Mouse (Mus musculus) heart, embryonic 10.5 days (tissue): ENCODE measurements at regions not wholly inside any gene's neighbourhood (a gene's known extent, or its start where the extent isn't known, plus 50 kb on each side); places are given as distances from the start of the nearest gene placed in this dataset.
A peak's percentile ranks its signal among the peaks of the same experiment; 100 is the strongest.

Experiments
- DNase-seq: peaks from one replicate; pipeline ENCODE4 v3.0.0-alpha.2; 2017; ENCODE audit warnings: low spot score
- H3K27ac ChIP-seq: fragments of 300-500 bp; sonication (generic); 2 replicates; pipeline ENCODE4 v1.5.1; 2016; ENCODE audit warnings: mild to moderate bottlenecking
- H3K27me3 ChIP-seq: fragments of 300-500 bp; sonication (generic); 2 replicates; pipeline ENCODE4 v1.6.1; 2016; ENCODE audit warnings: mild to moderate bottlenecking; ENCODE audit not compliant: poor library complexity, insufficient read depth, severe bottlenecking
- H3K36me3 ChIP-seq: fragments of 300-500 bp; sonication (generic); 2 replicates; pipeline ENCODE4 v1.6.1; 2016; ENCODE audit warnings: mild to moderate bottlenecking, moderate library complexity
- H3K4me1 ChIP-seq: fragments of 300-500 bp; sonication (generic); 2 replicates; pipeline ENCODE4 v1.6.1; 2016; ENCODE audit warnings: mild to moderate bottlenecking
- H3K4me3 ChIP-seq: fragments of 300-500 bp; sonication (generic); 2 replicates; pipeline ENCODE4 v1.5.1; 2016; ENCODE audit warnings: mild to moderate bottlenecking, moderate library complexity
- H3K9me3 ChIP-seq: fragments of 300-500 bp; sonication (generic); 2 replicates; pipeline ENCODE4 v1.6.1; 2016; ENCODE audit warnings: mild to moderate bottlenecking, moderate library complexity
- WGBS: fragments of 180-500 bp; shearing (Covaris S2); methylation state at CpG from one replicate; pipeline ENCODE4 v1.1.7; 2016; 5-methylcytosine and 5-hydroxymethylcytosine counted together

- 46% methylated on average over 2 of the region's 2 CpGs for WGBS
- Histone ChIP-seq H3K36me3 (no peaks in the 10 kb centered on the region), H3K4me3 (no peak overlapping the region), H3K27ac (no peak overlapping the region), H3K4me1 (no peaks in the 10 kb centered on the region), H3K27me3 (no peaks in the 10 kb centered on the region), H3K9me3 (no peaks in the 10 kb centered on the region)
- no peak for DNase-seq
Measured at GRCm38 (mm10) chr14:85965139-85965538, 1175.9 kb downstream of the Diaph3 start.

- DNase-seq: no peak
- Histone ChIP-seq H3K9me3 (no peaks in the 10 kb centered on the region), H3K36me3 (no peaks in the 10 kb centered on the region), H3K27ac (no peak overlapping the region), H3K27me3 (no peaks in the 10 kb centered on the region), H3K4me3 (no peak overlapping the region), H3K4me1 (0 out of 2 replicates have a peak, but pooled peaks cover 4% of the 10 kb centered on the region)
- 85% methylated on average over 3 of the region's 3 CpGs for WGBS
Measured at GRCm38 (mm10) chr14:85945707-85946313, 1195.2 kb downstream of the Diaph3 start.

DNA sequence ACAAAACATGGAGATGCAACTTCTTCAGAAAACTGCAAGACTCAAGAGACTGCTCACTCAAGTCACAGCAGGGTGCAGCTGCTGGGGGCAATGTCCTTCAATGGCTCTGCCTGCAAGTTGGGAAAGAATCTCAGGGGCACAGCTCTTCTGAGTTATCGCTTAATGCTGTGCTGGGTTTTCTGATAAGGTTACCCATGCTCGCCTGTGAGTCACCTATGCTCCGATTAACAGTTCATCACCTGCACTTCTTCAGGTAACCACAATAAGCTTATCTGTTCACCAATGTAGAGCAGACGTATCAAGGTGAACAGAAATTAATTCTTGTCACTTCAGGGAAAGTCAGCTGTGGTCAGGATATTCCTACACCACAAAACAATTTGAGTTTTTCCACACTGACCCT is 1198.2 kb downstream of the Diaph3 start:
- no peak overlapping the region for H3K27ac ChIP-seq

GRCm38 (mm10) chr14:85940585-85940984 is 1200.5 kb downstream of the Diaph3 start:
- Histone ChIP-seq H3K36me3 (no peaks in the 10 kb centered on the region), H3K9me3 (no peaks in the 10 kb centered on the region), H3K27me3 (no peaks in the 10 kb centered on the region), H3K27ac (no peak overlapping the region), H3K4me1 (0 out of 2 replicates have a peak, but pooled peaks cover 4% of the 10 kb centered on the region), H3K4me3 (no peak overlapping the region)
- no peak for DNase-seq
- WGBS: 78% methylated on average over 1 of the region's 1 CpGs

More for the DNA sequence above, 1198.2 kb downstream of the Diaph3 start:
- no peaks in the 10 kb centered on the region for H3K9me3 ChIP-seq
- 0 out of 2 replicates have a peak, but pooled peaks cover 4% of the 10 kb centered on the region for H3K4me1 ChIP-seq
- WGBS: 44% methylated on average over 4 of the region's 4 CpGs
- H3K36me3 ChIP-seq: no peaks in the 10 kb centered on the region
- H3K27me3 ChIP-seq: no peaks in the 10 kb centered on the region
- no peak for DNase-seq
- H3K4me3 ChIP-seq: no peak overlapping the region

GRCm38 (mm10) chr14:85935091-85935490 is 1205.9 kb downstream of the Diaph3 start:
- Histone ChIP-seq H3K36me3 (no peaks in the 10 kb centered on the region), H3K9me3 (no peaks in the 10 kb centered on the region), H3K4me3 (no peak overlapping the region), H3K27me3 (no peaks in the 10 kb centered on the region), H3K27ac (no peak overlapping the region), H3K4me1 (peaks cover 15% of the 10 kb centered on the region)
- no peak for DNase-seq
- 76% methylated on average over 2 of the region's 2 CpGs for WGBS

DNA sequence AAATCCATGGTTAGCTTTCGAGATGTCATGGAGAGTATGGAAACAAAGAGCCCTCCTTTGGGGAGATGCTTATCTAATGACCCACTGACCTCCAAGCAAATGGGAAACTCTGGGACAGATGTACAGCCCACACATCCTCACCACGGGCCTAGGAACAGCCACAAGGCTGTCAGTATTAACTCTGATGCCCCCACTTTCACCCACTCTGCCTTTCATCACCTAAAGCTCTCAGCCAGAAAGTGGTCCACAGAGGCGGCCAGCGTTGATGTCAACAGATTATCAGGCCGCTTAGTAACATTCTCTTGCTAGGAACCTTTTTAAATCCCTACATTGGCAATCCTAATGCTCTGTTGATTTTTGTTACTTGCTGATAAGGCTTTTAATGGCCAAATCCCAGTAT is 1210.6 kb downstream of the Diaph3 start:
- H3K4me3 ChIP-seq: no peak overlapping the region
- H3K4me1 ChIP-seq: peaks cover 15% of the 10 kb centered on the region
- H3K36me3 ChIP-seq: no peaks in the 10 kb centered on the region
- no peak overlapping the region for H3K27ac ChIP-seq
- peak; percentile 78 for DNase-seq
- 15% methylated on average over 5 of the region's 5 CpGs for WGBS
- no peaks in the 10 kb centered on the region for H3K27me3 ChIP-seq
- H3K9me3 ChIP-seq: no peaks in the 10 kb centered on the region

- Histone ChIP-seq H3K9me3 (no peaks in the 10 kb centered on the region), H3K36me3 (no peaks in the 10 kb centered on the region), H3K4me1 (no peaks in the 10 kb centered on the region), H3K27me3 (no peaks in the 10 kb centered on the region), H3K27ac (no peak overlapping the region), H3K4me3 (no peak overlapping the region)
- 90% methylated on average over 4 of the region's 4 CpGs for WGBS
- no peak for DNase-seq
Measured at GRCm38 (mm10) chr14:85918894-85919293, 1222.1 kb downstream of the Diaph3 start.

- Histone ChIP-seq H3K4me1 (no peaks in the 10 kb centered on the region), H3K9me3 (no peaks in the 10 kb centered on the region), H3K27me3 (no peaks in the 10 kb centered on the region), H3K4me3 (no peak overlapping the region), H3K27ac (no peak overlapping the region), H3K36me3 (no peaks in the 10 kb centered on the region)
- no peak for DNase-seq
- 92% methylated on average over 2 of the region's 2 CpGs for WGBS
Measured at GRCm38 (mm10) chr14:85915761-85916160, 1225.3 kb downstream of the Diaph3 start.

DNA sequence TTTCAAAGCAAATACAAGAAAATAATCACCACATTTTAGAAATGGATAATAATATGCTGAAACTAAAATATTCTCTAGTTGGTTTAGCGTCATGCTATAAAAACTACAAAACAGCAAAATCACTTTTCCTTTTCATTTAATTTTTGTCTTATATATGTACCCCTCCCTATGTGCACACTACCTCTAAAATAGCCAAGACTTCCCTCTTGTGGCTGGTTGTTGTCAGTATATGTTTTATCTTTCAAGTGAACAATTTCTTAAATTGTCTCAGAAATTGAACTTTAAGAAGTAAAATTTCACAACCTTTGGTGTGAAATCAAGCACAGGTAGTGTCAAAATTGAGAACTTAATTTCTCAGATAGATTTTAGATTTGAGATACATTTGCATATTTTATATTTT is 1243.1 kb downstream of the Diaph3 start:
- no peak overlapping the region for H3K27ac ChIP-seq
- no peak for DNase-seq
- no peaks in the 10 kb centered on the region for H3K27me3 ChIP-seq
- no peak overlapping the region for H3K4me3 ChIP-seq
- no peaks in the 10 kb centered on the region for H3K4me1 ChIP-seq
- H3K9me3 ChIP-seq: no peaks in the 10 kb centered on the region
- H3K36me3 ChIP-seq: no peaks in the 10 kb centered on the region
- 77% methylated on average over 1 of the region's 1 CpGs for whole genome bisulfite sequencing

DNA sequence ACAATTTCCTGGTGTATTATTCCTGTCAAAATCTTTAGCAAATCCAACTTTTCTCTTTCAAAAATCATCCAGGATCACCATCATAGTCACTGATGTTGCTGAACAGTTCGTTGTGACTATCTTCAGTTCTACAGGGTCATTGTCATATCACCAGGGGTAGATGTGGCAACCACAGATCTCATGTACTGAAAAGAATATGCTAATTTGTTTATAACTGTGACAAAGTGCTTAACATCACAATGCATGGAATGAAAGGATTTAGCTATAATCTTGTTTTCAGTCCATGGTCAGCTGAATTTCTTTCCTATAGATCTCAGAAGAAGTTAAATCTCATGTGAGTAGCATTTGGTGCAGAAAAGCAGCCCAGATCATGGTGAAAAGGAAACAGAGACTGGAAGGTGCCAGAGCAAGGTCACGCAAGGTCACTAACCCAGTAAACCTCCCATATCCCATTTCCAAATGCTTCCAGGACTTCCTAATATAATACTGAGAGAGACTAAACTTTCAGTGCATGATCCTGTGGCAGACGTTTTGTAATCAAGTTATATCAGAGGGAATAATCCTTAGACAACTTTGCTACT is 1279.6 kb downstream of the Diaph3 start:
- Histone ChIP-seq H3K27ac (no peak overlapping the region), H3K4me1 (no peaks in the 10 kb centered on the region), H3K9me3 (no peaks in the 10 kb centered on the region), H3K36me3 (no peaks in the 10 kb centered on the region), H3K4me3 (no peak overlapping the region), H3K27me3 (no peaks in the 10 kb centered on the region)
- 68% methylated on average over 3 of the region's 3 CpGs for WGBS
- no peak for DNase-seq

- no peaks in the 10 kb centered on the region for H3K36me3 ChIP-seq
- 80% methylated on average over 1 of the region's 1 CpGs for WGBS
- no peak overlapping the region for H3K4me3 ChIP-seq
- no peaks in the 10 kb centered on the region for H3K27me3 ChIP-seq
- no peaks in the 10 kb centered on the region for H3K4me1 ChIP-seq
- no peak for DNase-seq
- H3K27ac ChIP-seq: no peak overlapping the region
- H3K9me3 ChIP-seq: no peaks in the 10 kb centered on the region
Measured at GRCm38 (mm10) chr14:85849490-85849889, 1291.5 kb downstream of the Diaph3 start.

GRCm38 (mm10) chr14:85835494-85835893 is 1305.5 kb downstream of the Diaph3 start:
- 78% methylated on average over 2 of the region's 2 CpGs for WGBS
- Histone ChIP-seq H3K9me3 (no peaks in the 10 kb centered on the region), H3K4me3 (no peak overlapping the region), H3K4me1 (no peaks in the 10 kb centered on the region), H3K27me3 (no peaks in the 10 kb centered on the region), H3K27ac (no peak overlapping the region), H3K36me3 (no peaks in the 10 kb centered on the region)
- DNase-seq: no peak

DNA sequence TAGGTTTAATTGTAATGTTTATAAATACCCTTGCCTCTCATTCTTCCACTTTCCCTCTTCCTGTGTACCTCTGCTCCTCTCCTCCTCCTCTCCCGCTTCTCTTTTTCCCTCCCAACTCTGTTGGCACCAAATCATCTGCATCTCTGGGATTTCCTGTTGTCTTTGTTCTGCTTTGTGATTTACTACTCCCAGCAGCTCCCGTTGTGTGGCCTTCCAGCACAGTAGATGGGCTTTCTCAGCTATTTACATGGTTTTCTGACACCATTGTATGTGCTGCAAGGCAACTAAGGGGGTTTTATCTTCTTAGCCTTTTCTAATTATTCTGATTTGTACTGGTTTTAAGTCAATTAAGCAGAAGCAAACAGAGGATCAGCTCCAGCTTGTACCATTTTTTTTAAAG is 1326.1 kb downstream of the Diaph3 start:
- Histone ChIP-seq H3K9me3 (no peaks in the 10 kb centered on the region), H3K4me3 (no peak overlapping the region), H3K27me3 (no peaks in the 10 kb centered on the region), H3K36me3 (no peaks in the 10 kb centered on the region), H3K27ac (no peak overlapping the region), H3K4me1 (no peaks in the 10 kb centered on the region)
- no peak for DNase-seq
- WGBS: 28% methylated on average over 2 of the region's 2 CpGs

- no peak for DNase-seq
- 70% methylated on average over 3 of the region's 3 CpGs for WGBS
Measured at GRCm38 (mm10) chr14:85784386-85784785, 1341.0 kb downstream of the Pcdh17 start.

More at GRCm38 (mm10) chr14:85784386-85784785, 1341.0 kb downstream of the Pcdh17 start:
- Histone ChIP-seq H3K9me3 (no peaks in the 10 kb centered on the region), H3K27ac (no peak overlapping the region), H3K36me3 (no peaks in the 10 kb centered on the region), H3K4me3 (no peak overlapping the region), H3K4me1 (no peaks in the 10 kb centered on the region), H3K27me3 (no peaks in the 10 kb centered on the region)
